Comparison of ENCODE assay signal across 9 mouse cellular contexts in genomic region chrX:51171413-51171812, GRCm38 (mm10). TPM values are rescaled to one million over a fixed set of nuclear protein-coding genes. Genes with fewer than 3 reads are reported as not detected.
DNase-seq lines count a peak whose midpoint lies in the region; ATAC-seq and TF ChIP-seq lines count a peak whose summit lies in the region.
"Had no signal": no experiment of that assay in that cellular context is flagged by ENCODE, and none has a peak within 500 bp of the region (broad histone marks: within the 10 kb centered on the region; RNA-seq: fewer than 3 reads in every experiment).

No protein-coding gene starts in this region.

- H3K9ac ChIP-seq in hindbrain, embryonic 11.5 days (ENCODE audit: low read depth, low read length), result no peak overlapping the region
- H3K9ac ChIP-seq in hindbrain, embryonic 16.5 days (ENCODE audit: low read depth, low read length), result no peak overlapping the region
- no peak overlapping the region for H3K9ac ChIP-seq in CH12.LX (ENCODE audit: insufficient read depth, low read depth)

- H3K27ac ChIP-seq in hindbrain, embryonic 11.5 days (ENCODE audit: low read depth, low read length), result no peak overlapping the region
- H3K27ac ChIP-seq in hindbrain, embryonic 16.5 days (ENCODE audit: low read depth, low read length), result no peak overlapping the region
- H3K27ac ChIP-seq in CH12.LX (ENCODE audit: insufficient read depth, low read depth), result no peak overlapping the region
- H3K27ac ChIP-seq in limb, embryonic 10.5 days, result no peak overlapping the region

- TF ChIP-seq EP300 in CH12.LX (IDR thresholded peaks at IDR 0.05; ENCODE audit: low read length), result no peak

- H3K4me1 ChIP-seq in hindbrain, embryonic 11.5 days (replicated peaks; ENCODE audit: control insufficient read depth, insufficient read depth, low read length), result no peaks in the 10 kb centered on the region
- no peaks in the 10 kb centered on the region for H3K4me1 ChIP-seq in hindbrain, embryonic 16.5 days (ENCODE audit: control insufficient read depth, insufficient read depth, low read depth, low read length)
- no peaks in the 10 kb centered on the region for H3K4me1 ChIP-seq in CH12.LX (ENCODE audit: control insufficient read depth in 1 of 2, insufficient read depth in 2 of 2)
- H3K4me1 ChIP-seq in limb, embryonic 10.5 days, result no peaks in the 10 kb centered on the region

- H3K4me3 ChIP-seq in hindbrain, embryonic 11.5 days (ENCODE audit: low read depth, low read length), result no peak overlapping the region
- no peak overlapping the region for H3K4me3 ChIP-seq in hindbrain, embryonic 16.5 days (ENCODE audit: low read length)
- H3K4me3 ChIP-seq in CH12.LX (replicated peaks in 1 of 3; ENCODE audit: low read depth in 2 of 3, low read length in 2 of 3, poor library complexity in 1 of 3), result no peak overlapping the region
- H3K4me3 ChIP-seq in limb, embryonic 10.5 days, result no peak overlapping the region
- H3K4me3 ChIP-seq: erythroblast, embryonic 14.5 days had no signal

- TF ChIP-seq CTCF in CH12.LX (conservative IDR thresholded peaks at IDR 0.05 in 1 of 2, IDR thresholded peaks at IDR 0.05 in 1 of 2; ENCODE audit: low read depth in 2 of 2, low read length in 2 of 2), result peak in 1 of 2 experiments; percentile 30; a peak in 2 of 4 replicates

- no peaks in the 10 kb centered on the region for H3K9me3 ChIP-seq in hindbrain, embryonic 11.5 days (ENCODE audit: control insufficient read depth, low read length)
- no peaks in the 10 kb centered on the region for H3K9me3 ChIP-seq in hindbrain, embryonic 16.5 days (ENCODE audit: control insufficient read depth, low read length)
- H3K9me3 ChIP-seq in CH12.LX (replicated peaks; ENCODE audit: low read length), result no peaks in the 10 kb centered on the region
- no peaks in the 10 kb centered on the region for H3K9me3 ChIP-seq in limb, embryonic 10.5 days (replicated peaks)

- no peak for TF ChIP-seq POLR2A in CH12.LX (IDR thresholded peaks at IDR 0.05; ENCODE audit: low read depth, low read length)

- no peak for ATAC-seq in hindbrain, embryonic 11.5 days (ENCODE audit: low FRiP score)
- no peak for ATAC-seq in hindbrain, embryonic 16.5 days
- ATAC-seq in erythroid progenitor cell, adult 5-6 weeks (replicated peaks; ENCODE audit: low FRiP score, poor library complexity, severe bottlenecking), result no peak

- TF ChIP-seq RAD21 in CH12.LX (IDR thresholded peaks at IDR 0.05; ENCODE audit: low read depth, low read length), result no peak

- DNase-seq in hindbrain, embryonic 11.5 days (ENCODE audit: low spot score), result peak; percentile 8
- DNase-seq in CH12.LX (ENCODE audit: extremely low read depth) (no peak), adipocyte (ENCODE audit: low spot score) (no peak)
- peak; percentile 37 to 74 for DNase-seq in adrenal gland, adult (ENCODE audit: inconsistent age in 2 of 2, low spot score in 1 of 2)
- DNase-seq in limb, embryonic 10.5 days (ENCODE audit: low spot score), result peak; percentile 31
- DNase-seq in right cerebral cortex, adult 18-20 months, result no peak

- WGBS in hindbrain, embryonic 11.5 days, result 53% methylated on average over 6 of the region's 6 CpGs
- WGBS in hindbrain, embryonic 16.5 days, result 74% methylated on average over 6 of the region's 6 CpGs
- 54% methylated on average over 6 of the region's 6 CpGs for WGBS in limb, embryonic 10.5 days

- in situ Hi-C loops in CH12.LX (cut with MboI; ENCODE audit: low pct_ligation_motif_present, low pct_unique_long_range_greater_than_20kb, low sequenced_read_pairs), result no loop called here

- dilution Hi-C loops in CH12.LX (cut with MboI; ENCODE audit: extremely low pct_ligation_motif_present, extremely low pct_unique_long_range_greater_than_20kb, low sequenced_read_pairs), result no loop called here

- no peak overlapping the region for H3K4me2 ChIP-seq in hindbrain, embryonic 11.5 days (replicated peaks; ENCODE audit: low read depth, low read length)
- H3K4me2 ChIP-seq in hindbrain, embryonic 16.5 days (ENCODE audit: low read length), result no peak overlapping the region
- no peak overlapping the region for H3K4me2 ChIP-seq in CH12.LX (ENCODE audit: insufficient read depth, low read depth, poor library complexity, severe bottlenecking)

- H3K36me3 ChIP-seq in hindbrain, embryonic 11.5 days (ENCODE audit: control insufficient read depth, insufficient read depth, low read length), result no peaks in the 10 kb centered on the region
- H3K36me3 ChIP-seq in hindbrain, embryonic 16.5 days (ENCODE audit: control insufficient read depth, insufficient read depth, low read length), result no peaks in the 10 kb centered on the region
- H3K36me3 ChIP-seq in CH12.LX (replicated peaks in 1 of 2; ENCODE audit: control insufficient read depth in 1 of 2, insufficient read depth in 1 of 2, low read length in 1 of 2), result no peaks in the 10 kb centered on the region
- no peaks in the 10 kb centered on the region for H3K36me3 ChIP-seq in limb, embryonic 10.5 days

- H3K79me2 ChIP-seq in CH12.LX (replicated peaks; ENCODE audit: control insufficient read depth, extremely low read depth, insufficient read depth, poor library complexity, severe bottlenecking), result no peaks in the 10 kb centered on the region

- H3K27me3 ChIP-seq in hindbrain, embryonic 11.5 days (ENCODE audit: control insufficient read depth, insufficient read depth, low read length), result no peaks in the 10 kb centered on the region
- no peaks in the 10 kb centered on the region for H3K27me3 ChIP-seq in hindbrain, embryonic 16.5 days (replicated peaks; ENCODE audit: control insufficient read depth, insufficient read depth, low read length)
- no peaks in the 10 kb centered on the region for H3K27me3 ChIP-seq in CH12.LX (replicated peaks)
- H3K27me3 ChIP-seq in limb, embryonic 10.5 days (ENCODE audit: low read depth, poor library complexity, severe bottlenecking), result no peaks in the 10 kb centered on the region

TF ChIP-seq in CH12.LX, 34 proteins besides CTCF, POLR2A, EP300 and RAD21:
- TF ChIP-seq UBTF (IDR thresholded peaks at IDR 0.05; ENCODE audit: low read depth, low read length) (no peak), SMC3 (IDR thresholded peaks at IDR 0.05; ENCODE audit: low read depth, low read length) (peak; percentile 6; the same call in 1 of the 2 replicates)

RNA-seq across cellular contexts. Expression of gene Mbnl3, which starts 34.9 kb away (rescaled TPM):
- polyA plus RNA-seq in hindbrain, embryonic 11.5 days (2014; fragmentation: Nextera tagmentation; extraction: Ambion mirVana), result 4.0 and 4.3 TPM in 2 replicates
- polyA plus RNA-seq in hindbrain, embryonic 16.5 days (2015; fragmentation: Nextera tagmentation; extraction: Ambion mirVana), result 0.54 and 0.56 TPM in 2 replicates
- total RNA-seq in CH12.LX (2012; rRNA removed) (6.6 and 8.4 TPM in 2 replicates), CH12.LX (2014; rRNA removed) (11.8 and 12.5 TPM in 2 replicates)
- 14.2 and 14.4 TPM in 2 replicates for polyA plus RNA-seq in CH12.LX (2012; ENCODE audit: insufficient read length, low read depth)
- polyA plus RNA-seq in limb, embryonic 10.5 days (2016; fragmentation: Nextera tagmentation; extraction: Ambion mirVana), result 18.9 and 19.5 TPM in 2 replicates
- 28.8 and 44.0 TPM in 2 replicates for total RNA-seq in erythroid progenitor cell, adult 5-6 weeks (2015; ENCODE audit: low replicate concordance)
- 18.1 and 20.2 TPM in 2 replicates for total RNA-seq in erythroid progenitor cell, adult 5-6 weeks (2017; ENCODE audit: low replicate concordance)

Comparison
In these comparisons a context has a peak if more than half of its experiments do, and no peak if none do; other contexts are left out.
1. DNase-seq: peak in hindbrain, embryonic 11.5 days (single experiment), adrenal gland, adult (2 of 2) and limb, embryonic 10.5 days (single experiment); none in CH12.LX (single experiment), right cerebral cortex, adult 18-20 months (single experiment) and adipocyte (single experiment).